Mouse (Mus musculus) liver, postnatal 0 days (tissue): ENCODE measurements at regions not wholly inside any gene's neighbourhood (a gene's known extent, or its start where the extent isn't known, plus 50 kb on each side); places are given as distances from the start of the nearest gene placed in this dataset.

Source experiments
- CTCF ChIP-seq: sonication (generic); IDR thresholded peaks from 2 replicates; pipeline ENCODE4 v1.5.1; 2016; ENCODE audit warnings: antibody characterized with exemption, low read depth
- EP300 ChIP-seq: IDR thresholded peaks from 2 replicates; pipeline ENCODE4 v1.6.1; 2016; ENCODE audit warnings: antibody characterized with exemption, low read depth, mild to moderate bottlenecking

DNA sequence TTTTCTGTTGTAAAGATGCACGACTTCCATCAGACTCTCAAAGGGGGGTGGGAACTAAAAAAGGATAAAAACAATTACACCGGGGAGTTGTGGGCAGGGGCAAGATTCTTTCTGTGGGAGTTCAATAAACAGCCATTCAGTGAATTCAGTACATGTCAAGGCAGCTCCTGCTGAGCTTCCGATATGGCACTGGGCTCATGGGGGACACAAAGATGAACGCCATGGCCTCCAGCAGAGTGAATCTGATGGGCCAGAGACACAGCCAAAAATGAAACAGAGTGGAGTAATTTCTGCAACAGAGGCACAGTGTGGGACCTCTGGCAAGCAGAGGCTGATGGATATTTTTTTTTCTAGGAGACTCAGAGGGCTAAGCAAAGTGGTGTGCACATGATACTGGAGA is 254.2 kb downstream of the AI593442 start:
- TF ChIP-seq CTCF: no peak
- no peak for TF ChIP-seq EP300
